Comparison of ENCODE assay signal across 9 mouse cellular contexts in the genomic region with DNA sequence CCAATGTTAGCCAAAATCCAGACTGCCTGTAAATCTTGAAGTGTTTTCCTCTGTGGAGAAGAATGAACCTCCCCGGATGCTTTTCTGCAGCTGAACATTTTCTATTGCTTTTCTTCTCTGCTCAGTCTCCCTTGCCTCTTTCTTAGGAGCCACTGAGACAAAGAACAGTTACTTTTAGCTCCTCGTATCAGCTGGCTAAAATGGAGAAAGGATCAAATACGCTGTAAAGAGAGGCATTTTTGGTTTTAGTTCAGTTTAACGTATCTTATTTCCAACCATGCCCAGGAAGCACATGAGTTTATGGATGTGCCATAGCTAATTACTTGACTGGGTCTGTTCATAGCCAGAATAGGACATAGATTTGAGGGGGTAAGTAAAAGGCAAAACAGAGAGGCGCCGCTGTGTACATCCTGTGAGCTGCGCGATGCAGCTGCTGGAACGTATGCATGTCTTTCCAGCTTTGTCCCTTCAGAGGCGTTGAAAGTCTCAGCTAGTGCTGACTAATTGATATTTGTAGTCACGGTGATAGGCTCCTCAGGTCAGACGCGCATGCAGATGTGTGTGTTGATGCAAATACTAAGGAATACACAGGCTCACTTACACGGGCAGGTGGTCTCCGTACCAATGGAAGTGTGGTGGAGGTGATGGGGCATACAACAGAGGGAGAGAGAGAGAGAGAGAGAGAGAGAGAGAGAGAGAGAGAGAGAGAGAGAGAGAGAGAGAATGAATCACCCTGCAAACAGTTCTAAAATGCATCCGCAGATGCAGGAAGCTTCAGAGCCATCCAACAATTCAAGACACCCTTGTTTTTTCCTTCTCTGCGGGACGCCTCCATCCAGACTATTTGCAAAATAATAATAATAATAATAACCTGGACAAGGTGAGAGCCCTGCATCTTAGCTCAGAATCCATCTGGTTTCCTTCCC.
A peak's percentile ranks its signal among the peaks of the same experiment; 100 is the strongest.
DNase-seq lines count a peak whose midpoint lies in the region; ATAC-seq and TF ChIP-seq lines count a peak whose summit lies in the region.
"Had no signal": no experiment of that assay in that cellular context is flagged by ENCODE, and none has a peak within 500 bp of the region (broad histone marks: within the 10 kb centered on the region; RNA-seq: fewer than 3 reads in every experiment).

No protein-coding gene starts in this region.

- peak; percentile 12 to 19 for DNase-seq in frontal cortex, postnatal 25 days (ENCODE audit: low spot score in 2 of 2)
- DNase-seq in frontal cortex, postnatal 14 days (ENCODE audit: low spot score in 2 of 2), result no peak
- peak; percentile 72 for DNase-seq in brain, adult 2 months (ENCODE audit: low read depth, low spot score)
- DNase-seq in heart, postnatal 0 days (ENCODE audit: low spot score), result no peak

- H3K27me3 ChIP-seq in heart, postnatal 0 days (ENCODE audit: control insufficient read depth, insufficient read depth, low read length), result no peaks in the 10 kb centered on the region
- no peaks in the 10 kb centered on the region for H3K27me3 ChIP-seq in midbrain, embryonic 13.5 days
- H3K27me3 ChIP-seq in liver, embryonic 12.5 days (replicated peaks), result peaks cover 8% of the 10 kb centered on the region

- no peaks in the 10 kb centered on the region for H3K9me3 ChIP-seq in heart, postnatal 0 days (replicated peaks; ENCODE audit: control insufficient read depth, low read length)
- no peaks in the 10 kb centered on the region for H3K9me3 ChIP-seq in midbrain, embryonic 13.5 days
- no peaks in the 10 kb centered on the region for H3K9me3 ChIP-seq in liver, embryonic 12.5 days (replicated peaks)
- H3K9me3 ChIP-seq: megakaryocyte, embryonic 14.5 days had no signal

- H3K36me3 ChIP-seq in heart, postnatal 0 days (replicated peaks; ENCODE audit: control insufficient read depth, insufficient read depth, low read length), result no peaks in the 10 kb centered on the region
- H3K36me3 ChIP-seq in midbrain, embryonic 13.5 days, result no peaks in the 10 kb centered on the region
- no peaks in the 10 kb centered on the region for H3K36me3 ChIP-seq in liver, embryonic 12.5 days

- H3K4me1 ChIP-seq in heart, postnatal 0 days (ENCODE audit: control insufficient read depth, insufficient read depth), result 0 out of 2 replicates have a peak, but pooled peaks cover 12% of the 10 kb centered on the region
- H3K4me1 ChIP-seq in midbrain, embryonic 13.5 days (replicated peaks), result peaks cover 86% of the 10 kb centered on the region
- H3K4me1 ChIP-seq in liver, embryonic 12.5 days, result peaks cover 6% of the 10 kb centered on the region; the same call in 1 of the 2 replicates

- TF ChIP-seq EP300 in heart, postnatal 0 days (IDR thresholded peaks at IDR 0.05; ENCODE audit: low read depth), result no peak

- peak overlapping the region; percentile 61 for H3K4me2 ChIP-seq in heart, postnatal 0 days (ENCODE audit: low read depth, low read length)
- peak overlapping the region; percentile 68 for H3K4me2 ChIP-seq in midbrain, embryonic 13.5 days (replicated peaks)
- H3K4me2 ChIP-seq in liver, embryonic 12.5 days, result no peak overlapping the region

- H3K4me3 ChIP-seq in heart, postnatal 0 days (ENCODE audit: low read depth, low read length), result no peak overlapping the region
- H3K4me3 ChIP-seq in midbrain, embryonic 13.5 days (replicated peaks), result peak overlapping the region; percentile 46
- H3K4me3 ChIP-seq in liver, embryonic 12.5 days, result no peak overlapping the region
- H3K4me3 ChIP-seq: megakaryocyte, embryonic 14.5 days had no signal

- ATAC-seq in heart, postnatal 0 days (ENCODE audit: insufficient read depth, low read depth), result 0 out of 2 replicates have a peak, but pooled peaks have one; percentile 40
- peak; percentile 72 for ATAC-seq in midbrain, embryonic 13.5 days
- no peak for ATAC-seq in inflammation-experienced regulatory T-cells, adult 6 months
- ATAC-seq in liver, embryonic 12.5 days, result no peak
- ATAC-seq in activated CD4-positive, CD25-positive, alpha-beta regulatory T cell, adult 4 months, result no peak

- no peak for TF ChIP-seq CTCF in heart, postnatal 0 days (IDR thresholded peaks at IDR 0.05; ENCODE audit: low read depth)

- H3K27ac ChIP-seq in heart, postnatal 0 days (ENCODE audit: low read depth), result 0 out of 2 replicates have a peak overlapping the region, but pooled peaks have one; percentile 26
- H3K27ac ChIP-seq in midbrain, embryonic 13.5 days, result peak overlapping the region; percentile 97
- H3K27ac ChIP-seq in liver, embryonic 12.5 days, result no peak overlapping the region

- WGBS in heart, postnatal 0 days, result 59% methylated on average over 18 of the region's 18 CpGs
- 9% methylated on average over 18 of the region's 18 CpGs for WGBS in midbrain, embryonic 13.5 days
- 74% methylated on average over 18 of the region's 18 CpGs for WGBS in liver, embryonic 12.5 days (ENCODE audit: insufficient replicate concordance)

- no peak overlapping the region for H3K9ac ChIP-seq in heart, postnatal 0 days (replicated peaks; ENCODE audit: low read depth, low read length)
- peak overlapping the region; percentile 80 for H3K9ac ChIP-seq in midbrain, embryonic 13.5 days (replicated peaks)
- no peak overlapping the region for H3K9ac ChIP-seq in liver, embryonic 12.5 days

Comparison
In these comparisons a context has a peak if more than half of its experiments do, and no peak if none do; other contexts are left out.
1. DNase-seq: peak in frontal cortex, postnatal 25 days (2 of 2) and brain, adult 2 months (single experiment); none in frontal cortex, postnatal 14 days (0 of 2) and heart, postnatal 0 days (single experiment).
2. ATAC-seq: peak in heart, postnatal 0 days (single experiment) and midbrain, embryonic 13.5 days (single experiment); none in inflammation-experienced regulatory T-cells, adult 6 months (single experiment), liver, embryonic 12.5 days (single experiment) and activated CD4-positive, CD25-positive, alpha-beta regulatory T cell, adult 4 months (single experiment).